Mouse (Mus musculus): ENCODE results near the gene 4933405L10Rik.

The 4933405L10Rik gene

DNA sequence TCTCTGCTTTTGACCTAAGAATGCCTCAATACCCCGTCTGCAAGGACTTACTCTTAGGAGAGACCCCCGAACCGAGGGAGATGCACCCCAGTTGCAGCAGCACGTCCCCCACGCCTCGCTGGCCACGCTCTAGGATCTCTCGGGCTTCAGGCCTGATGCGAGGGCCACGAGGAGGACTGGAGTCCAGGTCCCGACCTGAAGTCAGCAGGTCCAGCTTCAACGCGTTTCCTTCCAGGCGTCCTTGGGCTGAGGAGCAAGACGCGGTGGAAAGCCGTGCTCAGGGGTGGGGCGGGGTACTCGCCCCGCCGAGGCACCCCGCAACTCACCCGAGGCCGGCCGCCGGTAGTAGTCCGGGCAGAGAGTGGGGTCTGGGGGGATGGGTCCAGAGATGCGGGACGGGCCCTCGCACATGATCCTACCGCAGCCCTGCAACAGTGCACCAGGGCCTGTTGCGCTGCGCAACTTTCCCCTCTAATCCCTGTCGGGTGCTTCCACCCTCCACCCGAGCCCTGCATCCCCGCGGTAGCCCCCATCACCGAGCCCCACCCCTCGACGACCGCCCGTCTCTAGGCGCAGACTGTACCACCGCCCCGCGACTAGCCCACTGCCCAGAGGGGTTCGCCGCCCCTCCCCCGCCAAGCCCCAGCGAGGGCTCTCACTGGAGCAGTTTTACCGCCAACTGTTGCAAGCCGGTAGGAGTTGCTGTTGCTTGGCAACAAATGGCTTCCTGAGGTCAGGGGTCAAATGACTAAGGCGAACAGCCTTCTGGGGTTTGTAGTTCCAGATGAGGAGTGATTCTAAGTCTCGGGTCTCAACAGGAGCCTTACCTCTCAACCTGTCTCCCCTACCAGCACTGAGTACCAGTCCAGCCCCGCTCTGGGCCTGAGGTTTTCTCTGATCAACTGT, at the start of gene 4933405L10Rik, which contains the start of gene Enkd1:
4933405L10Rik (plus strand) TSS at position 158 of the 906 bp plus-strand sequence.
Enkd1 (minus strand) TSS at position 713 of the 906 bp plus-strand sequence.
- peak; percentile 86 for DNase-seq (ENCODE audit: low spot score in 2 of 2)

DNA sequence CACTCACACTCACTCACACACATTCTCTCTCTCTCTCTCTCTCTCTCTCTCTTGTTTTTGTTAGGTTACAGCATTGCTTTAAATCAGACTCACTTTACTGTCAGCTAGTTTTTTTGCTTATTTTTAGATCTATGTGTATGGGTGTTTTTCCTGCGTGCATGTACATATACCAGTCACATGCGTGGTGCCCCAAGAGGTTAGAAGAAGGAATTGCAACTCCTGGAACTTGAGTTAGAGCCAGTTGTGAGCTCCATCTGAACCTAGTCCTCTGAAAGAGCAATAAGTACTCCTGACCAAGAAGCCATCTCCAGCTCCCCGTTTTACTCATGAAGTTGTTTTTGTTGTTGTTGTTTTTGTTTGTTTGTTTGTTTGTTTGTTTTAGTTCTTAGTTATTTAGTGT, 46.3 kb upstream of the 4933405L10Rik start:
- DNase-seq (ENCODE audit: low spot score in 2 of 2), result peak; percentile 25 to 48

DNA sequence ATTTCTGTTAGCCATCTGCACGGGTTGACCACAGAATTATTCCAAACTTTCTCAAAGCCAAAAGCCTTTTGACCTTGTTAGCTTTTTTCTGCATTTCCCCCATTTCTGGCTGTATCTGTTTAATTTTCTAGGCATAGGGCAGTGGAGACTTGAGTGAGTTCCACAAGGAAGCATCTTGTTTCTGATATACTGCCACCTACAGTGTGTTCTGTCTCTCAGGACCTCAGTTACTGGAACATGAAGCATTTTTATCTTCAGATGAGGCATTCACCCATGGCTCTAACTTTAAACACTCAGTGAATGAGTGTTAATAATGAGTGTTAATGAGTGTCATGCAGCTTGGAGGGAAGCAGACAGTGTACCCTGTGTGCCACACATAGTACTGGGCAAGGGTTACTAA, 29.6 kb upstream of the 4933405L10Rik start:
- no peak for DNase-seq (ENCODE audit: low spot score in 2 of 2)

DNA sequence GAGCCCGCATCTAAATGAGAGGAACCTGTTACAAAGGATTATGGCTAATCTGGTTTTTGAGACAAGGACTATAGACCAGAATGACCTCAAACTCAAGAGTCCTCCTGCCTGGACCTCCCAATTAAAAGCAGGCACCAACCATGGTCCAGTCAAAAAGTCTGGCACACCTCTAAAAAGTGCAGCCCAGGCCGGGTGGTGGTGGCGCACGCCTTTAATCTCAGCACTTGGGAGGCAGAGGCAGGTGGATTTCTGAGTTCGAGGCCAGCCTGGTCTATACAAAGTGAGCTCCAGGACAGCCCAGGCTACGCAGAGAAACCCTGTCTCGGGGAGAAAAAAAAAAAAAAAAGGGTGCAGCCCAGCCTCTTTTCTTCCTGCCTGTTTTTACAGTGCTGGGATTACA, 22.1 kb upstream of the 4933405L10Rik start:
- DNase-seq (ENCODE audit: low spot score in 2 of 2), result peak in 1 of 2 experiments; percentile 11

DNA sequence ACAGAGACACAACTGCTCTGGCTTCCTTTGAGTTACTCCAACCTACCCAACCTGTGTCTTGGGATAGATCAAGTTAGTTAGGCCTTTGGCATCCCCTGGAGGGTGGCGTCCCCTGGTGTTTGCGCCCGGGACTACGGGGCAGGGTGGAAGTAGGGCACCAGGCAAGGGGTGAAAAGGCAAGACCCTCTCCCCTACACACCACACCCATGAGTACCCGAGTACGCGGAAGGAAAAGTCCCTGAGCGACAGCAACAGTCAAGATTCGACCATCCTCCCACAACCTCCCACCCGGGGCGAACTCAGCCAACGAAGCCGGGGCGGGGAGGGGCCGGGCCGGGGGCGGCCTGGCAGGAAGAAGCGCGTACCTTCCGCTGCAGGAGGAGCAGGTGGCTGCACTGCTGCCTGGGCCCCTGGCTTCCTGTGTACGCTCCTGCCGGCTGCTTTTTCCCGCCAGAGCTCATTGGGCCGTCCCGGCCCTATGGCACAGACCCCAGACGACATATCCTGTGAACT, 21.6 kb upstream of the 4933405L10Rik start, which contains the start of gene Carmil2:
Carmil2 (plus strand) TSS at position 479 of the 513 bp plus-strand sequence.
- peak; percentile 96 to 97 for DNase-seq (ENCODE audit: low spot score in 2 of 2)

DNA sequence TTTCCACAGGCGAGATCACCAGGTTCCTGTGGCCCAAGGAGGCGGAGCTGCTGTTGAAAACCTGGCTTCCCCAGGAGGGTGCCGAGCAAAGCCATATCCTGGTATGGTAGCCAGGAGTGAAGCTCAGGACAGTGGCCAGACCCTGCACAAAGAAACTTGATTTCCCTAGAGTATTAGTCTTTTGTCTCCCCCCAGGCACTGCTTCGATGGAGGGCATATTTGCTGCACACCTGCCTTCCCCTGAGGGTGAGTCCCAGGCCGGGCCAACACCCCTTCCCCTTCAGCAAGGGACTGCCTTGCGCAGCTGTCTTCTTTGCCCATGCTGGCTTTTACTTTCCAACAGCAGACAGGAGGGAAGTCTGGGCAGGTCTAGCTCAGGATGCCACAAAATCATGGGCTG, 20.9 kb upstream of the 4933405L10Rik start:
- DNase-seq (ENCODE audit: low spot score in 2 of 2), result peak; percentile 48 to 54

DNA sequence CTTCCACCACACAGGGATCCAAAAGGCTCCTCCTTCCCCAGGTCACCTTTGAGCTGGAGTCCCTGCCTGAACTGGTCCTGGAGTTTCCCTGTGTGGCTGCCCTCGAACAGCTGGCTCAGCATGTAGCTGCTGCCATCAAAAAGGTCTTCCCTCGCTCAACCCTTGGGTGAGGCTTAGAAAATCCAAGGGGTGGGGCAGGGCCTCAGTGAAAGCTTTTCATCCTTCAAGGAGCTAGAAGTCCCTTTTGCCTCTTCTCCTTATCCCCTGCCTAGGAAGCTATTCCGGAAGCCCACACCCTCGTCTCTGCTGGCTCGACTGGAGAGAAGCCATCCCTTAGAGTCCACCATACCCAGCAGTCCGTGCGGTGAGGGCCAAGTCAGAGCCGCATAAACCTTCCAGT, 19.9 kb upstream of the 4933405L10Rik start:
- peak in 1 of 2 experiments; percentile 8 for DNase-seq (ENCODE audit: low spot score in 2 of 2)

DNA sequence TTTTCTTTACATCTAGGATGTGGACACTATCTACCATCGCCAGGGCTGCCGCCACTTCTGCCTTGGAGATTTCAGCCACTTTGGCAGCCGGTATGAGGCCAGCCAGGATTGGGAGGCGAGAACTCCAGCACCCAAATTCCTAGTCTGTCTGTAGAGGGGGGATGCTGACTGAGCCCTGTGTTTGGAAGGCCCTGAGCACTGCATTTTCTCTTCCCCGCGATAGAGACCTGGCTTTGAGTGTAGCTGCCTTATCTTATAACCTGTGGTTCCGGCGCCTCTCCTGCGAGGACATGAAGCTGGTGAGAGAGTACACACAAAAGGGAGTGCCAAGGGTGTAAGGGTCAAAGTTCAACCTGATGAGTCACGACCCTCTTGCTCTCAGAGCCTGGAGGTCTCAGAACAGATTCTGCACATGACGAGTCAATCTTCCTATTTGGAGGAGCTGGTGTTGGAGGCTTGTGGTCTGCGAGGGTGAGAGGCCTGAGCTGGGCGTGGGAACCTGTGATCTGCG, 19.2 kb upstream of the 4933405L10Rik start:
- DNase-seq (ENCODE audit: low spot score in 2 of 2), result peak in 1 of 2 experiments; percentile 4

DNA sequence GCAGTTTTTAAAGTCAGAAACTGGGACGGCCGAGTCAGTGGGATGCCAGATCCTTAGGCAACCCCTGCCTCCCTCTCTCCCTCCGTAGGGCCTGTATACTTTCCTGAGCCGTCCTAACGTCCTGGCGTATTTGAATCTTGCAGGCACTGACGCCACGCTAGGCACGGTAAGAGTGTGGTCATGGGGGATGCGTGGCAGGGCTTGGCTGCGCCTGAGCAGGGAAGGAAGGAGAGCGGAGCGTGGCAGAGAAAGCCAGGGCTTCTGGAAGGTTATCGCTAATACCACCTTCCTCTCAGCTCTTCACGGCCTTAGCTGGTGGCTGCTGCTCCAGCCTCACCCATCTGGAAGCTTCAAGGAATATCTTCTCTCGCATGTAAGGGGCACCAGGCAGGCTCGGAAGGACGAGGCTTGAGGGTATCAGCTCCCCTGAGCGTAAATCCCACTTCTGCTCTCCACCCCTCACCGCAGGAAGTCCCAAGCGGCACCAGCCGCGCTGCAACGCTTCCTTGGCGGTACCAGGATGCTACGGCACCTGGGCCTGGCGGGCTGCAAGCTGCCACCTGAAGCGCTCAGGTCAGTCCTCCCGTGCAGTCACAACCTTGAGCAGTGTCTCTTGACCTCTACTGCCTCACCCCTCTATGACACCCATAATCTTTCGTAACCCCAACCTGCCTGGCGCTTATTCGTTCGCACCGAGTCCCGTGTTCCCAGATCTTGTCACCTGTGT, 18.0 kb upstream of the 4933405L10Rik start:
- DNase-seq (ENCODE audit: low spot score in 2 of 2), result no peak

DNA sequence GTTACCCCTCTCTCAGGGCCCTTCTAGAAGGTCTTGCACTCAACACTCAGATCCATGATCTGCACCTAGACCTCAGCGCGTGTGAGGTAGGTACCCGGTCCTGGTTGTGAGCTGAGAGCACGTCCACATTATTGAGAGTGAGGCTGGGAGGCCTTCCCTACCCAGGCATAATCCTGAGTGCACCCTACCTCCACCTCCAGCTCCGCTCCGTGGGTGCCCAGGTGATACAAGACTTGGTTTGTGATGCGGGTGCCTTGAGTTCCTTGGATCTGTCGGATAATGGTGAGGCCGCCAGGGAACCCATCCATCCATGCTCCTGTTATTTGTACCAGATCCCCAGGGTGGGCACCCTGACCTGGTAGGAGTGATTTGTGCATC, 17.5 kb upstream of the 4933405L10Rik start:
- no peak for DNase-seq (ENCODE audit: low spot score in 2 of 2)

DNA sequence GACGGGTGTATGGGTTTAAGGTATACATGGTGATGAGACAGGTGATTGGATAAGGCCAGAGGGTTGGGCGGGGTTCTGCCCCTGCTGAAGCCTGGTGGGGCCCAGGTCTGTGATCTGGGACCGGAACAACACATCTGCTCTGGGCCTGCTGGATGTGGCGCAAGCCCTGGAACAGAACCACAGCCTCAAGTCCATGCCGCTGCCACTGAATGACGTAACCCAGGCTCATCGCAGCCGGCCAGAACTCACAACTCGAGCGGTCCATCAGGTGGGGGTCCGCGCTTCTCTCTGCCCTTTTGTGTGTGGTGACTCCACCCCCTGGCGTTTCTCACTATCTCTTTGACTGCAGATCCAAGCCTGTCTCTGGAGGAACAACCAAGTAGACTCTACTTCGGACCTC, 16.5 kb upstream of the 4933405L10Rik start:
- DNase-seq (ENCODE audit: low spot score in 2 of 2), result no peak

DNA sequence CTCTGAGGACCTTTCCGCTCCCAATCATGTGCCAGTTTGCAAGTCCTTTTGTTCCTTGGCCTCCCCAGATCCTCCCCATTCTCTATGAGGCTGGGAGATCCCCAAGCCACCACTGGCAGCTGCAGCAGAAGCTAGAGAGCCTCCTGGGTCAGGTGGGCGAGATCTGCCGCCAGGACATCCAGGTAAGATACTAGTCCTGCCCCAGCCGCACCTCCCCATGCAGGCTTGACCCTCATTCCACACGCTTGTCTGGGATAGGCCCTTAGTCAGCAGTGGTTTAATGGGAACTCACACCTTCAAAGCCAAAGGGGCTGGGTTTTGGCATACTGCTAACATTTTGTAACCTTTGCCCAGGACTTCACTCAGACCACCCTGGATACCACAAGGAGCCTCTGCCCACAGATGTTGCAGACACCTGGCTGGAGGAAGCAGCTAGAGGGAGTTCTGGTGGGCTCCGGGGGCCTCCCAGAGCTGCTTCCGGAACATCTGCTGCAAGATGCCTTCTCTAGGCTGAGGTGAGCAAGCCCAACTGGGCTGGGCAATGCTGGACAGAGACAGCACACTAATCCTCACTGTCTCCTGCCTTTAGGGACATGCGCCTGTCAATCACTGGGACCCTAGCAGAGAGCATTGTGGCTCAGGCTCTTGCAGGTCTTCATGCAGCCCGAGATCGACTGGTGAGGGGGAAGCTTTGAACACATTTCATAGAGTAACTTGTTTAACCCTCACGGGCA, 14.8 kb upstream of the 4933405L10Rik start:
- no peak for DNase-seq (ENCODE audit: low spot score in 2 of 2)

DNA sequence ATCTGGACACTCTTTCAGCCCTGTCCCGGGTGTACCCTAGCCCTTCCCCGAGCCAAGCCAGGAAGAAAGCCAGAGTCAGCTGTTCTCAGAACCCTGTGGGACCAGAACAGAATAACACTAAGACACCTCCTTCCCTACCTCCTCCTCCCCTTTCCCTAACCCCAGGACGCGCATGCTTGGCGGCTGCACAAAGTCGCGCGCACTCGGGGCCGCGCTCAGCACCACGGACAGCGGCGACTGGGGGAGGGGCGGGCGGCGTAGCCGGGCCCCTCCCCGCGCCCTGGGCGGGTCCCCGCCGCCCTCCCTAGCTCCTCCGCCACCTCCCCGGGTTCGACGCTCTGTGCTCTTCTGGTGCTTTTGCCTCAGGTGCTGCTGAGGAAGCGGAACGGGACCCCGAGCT, 13.8 kb upstream of the 4933405L10Rik start:
- DNase-seq (ENCODE audit: low spot score in 2 of 2), result peak in 1 of 2 experiments; percentile 12

DNA sequence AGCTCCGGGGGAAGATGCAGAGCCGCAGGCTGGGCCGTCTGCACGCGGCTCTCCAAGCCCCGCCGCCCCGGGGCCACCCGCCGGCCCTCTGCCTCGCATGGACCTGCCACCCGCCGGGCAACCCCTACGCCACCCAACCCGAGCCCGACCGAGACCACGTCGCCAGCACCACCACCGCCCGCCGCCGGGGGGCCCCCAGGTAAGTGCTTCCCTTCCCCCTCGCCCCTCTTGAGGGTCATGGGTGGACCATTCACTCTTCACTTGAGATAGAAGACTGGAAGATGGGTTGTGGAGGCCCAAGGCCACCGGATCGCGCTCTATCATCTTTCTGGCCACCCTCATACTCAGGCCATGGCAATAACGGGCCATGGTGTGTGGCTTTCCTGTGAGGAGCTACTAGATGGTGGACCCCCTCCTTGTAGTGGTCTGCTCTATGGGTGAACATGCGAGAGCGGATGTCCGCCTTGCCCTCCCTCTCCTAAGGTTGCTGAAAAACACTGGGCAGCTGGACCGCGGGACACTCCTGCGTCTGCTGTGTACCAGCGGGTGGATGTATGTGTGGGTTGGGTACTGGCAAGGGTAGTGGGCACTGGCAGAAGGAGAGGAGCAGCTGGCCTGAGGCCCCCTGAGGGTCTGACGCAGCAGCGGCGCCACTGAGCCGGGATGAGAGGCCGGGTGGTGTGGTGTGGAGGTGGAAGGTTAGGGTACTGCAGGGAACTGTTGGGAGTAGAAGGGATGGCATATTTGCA, 13.2 kb upstream of the 4933405L10Rik start:
- no peak for DNase-seq (ENCODE audit: low spot score in 2 of 2)

DNA sequence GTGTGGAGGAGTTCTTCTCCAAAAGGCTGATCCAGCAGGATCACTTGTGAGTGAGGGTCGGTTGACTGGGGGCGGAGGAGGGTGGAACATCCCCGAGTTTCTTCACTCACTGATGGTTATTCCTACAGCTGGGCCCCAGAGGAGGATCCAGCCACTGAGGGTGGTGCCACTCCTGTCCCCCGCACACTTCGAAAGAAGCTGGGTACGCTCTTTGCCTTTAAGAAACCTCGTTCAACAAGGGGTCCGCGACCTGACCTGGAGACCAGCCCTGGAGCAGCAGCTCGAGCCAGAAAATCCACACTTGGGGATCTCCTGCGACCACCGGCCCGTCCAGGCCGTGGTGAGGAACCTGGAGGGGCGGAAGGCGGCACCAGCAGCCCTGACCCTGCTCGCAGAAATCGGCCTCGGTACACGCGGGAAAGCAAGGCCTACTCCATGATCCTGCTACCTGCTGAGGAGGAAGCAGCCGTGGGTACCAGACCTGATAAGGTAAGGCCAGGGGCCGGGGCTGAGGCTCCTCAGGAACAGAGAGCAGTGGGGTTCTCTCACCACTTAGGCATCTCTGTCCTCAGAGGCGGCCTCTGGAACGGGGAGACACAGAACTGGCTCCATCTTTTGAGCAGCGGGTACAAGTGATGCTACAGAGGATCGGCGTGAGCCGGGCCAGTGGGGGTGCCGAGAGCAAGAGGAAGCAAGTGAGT, 12.2 kb upstream of the 4933405L10Rik start:
- DNase-seq (ENCODE audit: low spot score in 2 of 2), result no peak

DNA sequence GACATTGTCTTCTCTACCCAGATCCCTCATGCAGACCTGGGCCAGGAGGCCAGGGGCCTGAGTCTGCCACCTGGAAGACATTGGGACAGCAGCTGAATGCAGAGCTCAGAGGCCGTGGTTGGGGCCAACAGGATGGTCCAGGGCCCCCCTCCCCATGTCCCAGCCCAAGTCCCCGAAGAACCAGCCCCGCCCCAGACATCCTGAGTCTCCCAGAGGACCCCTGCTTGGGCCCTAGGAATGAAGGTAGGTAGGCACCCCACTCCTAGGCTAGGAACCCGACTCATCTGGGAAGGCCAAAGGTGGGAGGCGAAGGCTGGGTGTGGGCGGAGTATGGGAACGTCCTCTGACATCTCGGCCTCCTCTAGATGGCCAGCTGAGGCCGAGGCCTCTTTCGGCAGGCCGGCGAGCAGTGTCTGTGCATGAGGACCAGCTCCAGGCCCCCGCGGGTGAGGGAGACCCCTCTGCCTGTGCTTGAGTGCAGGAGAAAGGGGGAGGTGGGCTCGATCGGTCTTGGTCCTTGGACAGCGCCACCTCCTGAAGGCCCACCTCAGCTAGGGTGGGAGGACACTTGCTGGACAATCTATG, 10.2 kb upstream of the 4933405L10Rik start:
- DNase-seq (ENCODE audit: low spot score in 2 of 2), result no peak

DNA sequence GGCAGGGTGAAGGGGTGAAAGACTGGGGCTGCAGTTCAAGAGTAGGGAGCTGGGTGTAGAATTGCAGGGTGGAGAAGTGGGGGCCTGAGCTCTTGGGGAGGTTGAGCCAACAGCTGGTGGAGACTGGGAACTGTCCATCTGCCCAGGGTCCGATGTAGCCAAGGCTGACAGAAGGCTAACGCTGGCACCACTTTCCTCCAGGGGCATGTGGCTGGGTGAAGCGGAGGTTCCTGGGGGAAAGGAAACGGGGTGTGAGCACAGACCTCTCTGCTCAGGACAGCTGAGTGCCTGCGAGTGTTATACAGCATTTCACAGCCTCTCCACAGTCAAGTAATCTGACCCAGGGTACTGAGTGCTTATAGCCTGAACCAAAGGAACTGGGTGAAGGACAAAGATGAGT, 8.7 kb upstream of the 4933405L10Rik start:
- DNase-seq (ENCODE audit: low spot score in 2 of 2), result no peak

DNA sequence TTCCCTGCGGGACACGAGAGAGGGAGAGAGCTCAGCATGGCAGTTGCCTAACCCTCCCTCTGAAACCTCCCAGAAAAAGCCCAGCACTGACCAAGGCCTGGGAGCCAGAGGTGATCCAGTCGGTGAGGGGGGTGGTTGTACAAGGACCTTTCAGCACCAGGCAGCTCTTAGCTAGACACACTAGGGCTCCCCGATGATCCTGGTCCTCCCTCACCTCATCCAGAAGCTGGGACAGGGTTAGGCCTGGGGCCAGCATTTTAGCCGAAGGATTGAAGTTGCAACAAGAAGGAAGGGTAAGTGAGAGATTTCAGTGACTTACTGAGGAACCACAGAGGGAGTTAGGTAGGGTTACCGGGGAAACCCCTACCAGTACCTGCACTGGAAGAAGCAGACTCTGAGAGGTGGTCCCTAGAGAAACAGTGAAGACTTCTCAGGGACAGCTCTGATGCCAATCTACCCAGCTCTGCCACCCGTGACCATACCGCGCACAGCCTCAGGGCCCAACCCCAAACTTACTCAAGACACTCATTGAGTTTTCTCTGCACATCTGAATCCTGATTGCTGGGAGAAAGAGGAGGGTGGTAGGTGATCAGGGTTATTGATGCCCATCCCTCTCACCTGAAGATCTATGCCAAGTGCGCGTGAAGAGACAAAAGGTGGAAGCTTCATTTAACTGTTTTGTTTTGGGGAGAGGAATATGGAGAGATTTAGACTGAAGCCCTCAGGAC, 7.8 kb upstream of the 4933405L10Rik start:
- DNase-seq (ENCODE audit: low spot score in 2 of 2), result no peak

DNA sequence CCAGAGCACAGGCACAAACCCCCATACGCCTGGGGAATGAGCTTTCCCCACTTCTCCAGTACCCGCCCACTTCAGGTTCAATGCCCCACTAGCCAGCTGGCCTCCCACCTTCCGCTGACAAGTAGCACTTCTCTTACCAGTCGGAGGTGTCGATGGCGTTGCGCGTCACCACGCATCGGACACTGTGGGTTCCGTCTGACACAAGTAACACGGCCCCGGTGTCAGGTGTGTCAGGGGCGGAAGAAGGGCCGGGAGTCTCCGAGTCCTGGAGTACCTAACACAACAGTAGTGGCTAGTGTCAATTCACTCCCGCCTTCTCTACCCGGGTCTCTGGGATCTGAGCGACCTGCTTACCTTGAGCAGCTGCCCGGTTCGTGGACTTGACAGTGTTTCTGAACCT, 6.9 kb upstream of the 4933405L10Rik start:
- peak; percentile 34 to 39 for DNase-seq (ENCODE audit: low spot score in 2 of 2)

Measured in thymus, postnatal 10 days (tissue).